Mouse (Mus musculus) cerebellum, adult 9-11 months (tissue): Measurements from ENCODE around the gene Commd4.
"Not testable (repeated sequence)": the region's sequence is repeated elsewhere in the genome, so short reads cannot be mapped to it uniquely, and the experiment has no call there.

Source experiments
- DNase-seq: peaks from one replicate; pipeline ENCODE4 v3.0.0; 2022

Gene Commd4

DNA sequence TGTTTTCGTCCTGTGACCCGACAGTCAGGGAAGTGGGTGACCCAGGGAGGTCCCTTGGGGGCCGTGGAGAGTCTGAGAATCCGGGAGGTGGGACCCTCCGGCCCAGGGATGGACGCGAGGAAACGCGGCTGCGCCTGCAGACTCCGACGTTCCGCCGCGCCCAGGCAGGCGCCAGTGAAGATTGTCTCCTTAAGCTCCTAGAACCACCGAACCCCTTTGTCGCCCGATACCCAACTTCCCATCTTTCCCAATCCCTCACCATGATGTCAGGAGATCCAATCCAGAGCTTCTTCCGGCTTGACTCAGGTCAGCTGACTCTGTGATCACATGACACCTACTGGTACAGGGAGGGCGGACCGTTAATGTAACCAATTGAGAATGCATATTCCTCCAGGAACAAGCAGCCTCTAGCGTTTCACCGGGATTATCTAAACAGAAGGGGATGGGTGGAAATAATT, at the start of gene Commd4:
Gene Commd4, minus strand, starts transcription at position 319 of the 458 bp plus-strand sequence.
- DNase-seq, result peak; percentile 95

DNA sequence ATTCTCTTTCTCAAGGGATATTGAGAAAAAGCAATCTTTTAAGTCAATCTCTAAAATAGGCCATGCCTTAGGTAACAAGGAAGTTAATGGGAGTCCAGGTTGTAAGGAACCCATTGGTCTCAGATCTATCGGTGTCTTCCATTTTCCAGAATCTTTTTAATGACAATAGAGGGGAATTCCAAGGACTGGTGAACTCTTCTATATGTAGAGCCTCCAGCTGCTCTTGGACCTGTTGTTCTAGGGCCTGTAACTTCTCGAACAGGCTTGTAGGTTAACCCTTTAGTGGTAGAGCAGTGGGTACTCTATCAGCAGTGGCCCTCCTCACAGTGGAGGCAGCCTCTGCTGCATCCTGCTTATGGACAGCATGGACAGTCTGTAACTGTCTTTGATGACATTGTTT, 48.8 kb upstream of the Commd4 start:
- no peak for DNase-seq

DNA sequence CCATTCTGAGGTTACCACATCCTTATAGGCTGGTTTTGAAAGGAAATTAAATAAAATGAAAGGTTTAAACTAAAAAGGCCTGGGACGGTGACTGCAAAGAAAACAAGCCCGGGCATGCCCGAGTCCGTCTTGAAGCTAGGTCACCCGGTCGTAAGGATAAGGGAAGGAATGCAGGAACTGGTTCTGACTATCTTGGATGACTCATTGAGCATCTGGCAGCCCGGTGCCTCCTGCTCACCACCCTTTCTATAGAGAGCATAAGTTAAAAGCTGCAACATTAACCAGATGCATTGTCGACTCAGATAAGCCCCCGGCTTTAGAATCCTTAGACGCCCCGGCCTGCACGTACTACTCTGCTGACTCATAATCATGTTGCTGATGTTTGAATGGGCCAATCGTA, 45.4 kb upstream of the Commd4 start:
- DNase-seq, result not testable (repeated sequence)

DNA sequence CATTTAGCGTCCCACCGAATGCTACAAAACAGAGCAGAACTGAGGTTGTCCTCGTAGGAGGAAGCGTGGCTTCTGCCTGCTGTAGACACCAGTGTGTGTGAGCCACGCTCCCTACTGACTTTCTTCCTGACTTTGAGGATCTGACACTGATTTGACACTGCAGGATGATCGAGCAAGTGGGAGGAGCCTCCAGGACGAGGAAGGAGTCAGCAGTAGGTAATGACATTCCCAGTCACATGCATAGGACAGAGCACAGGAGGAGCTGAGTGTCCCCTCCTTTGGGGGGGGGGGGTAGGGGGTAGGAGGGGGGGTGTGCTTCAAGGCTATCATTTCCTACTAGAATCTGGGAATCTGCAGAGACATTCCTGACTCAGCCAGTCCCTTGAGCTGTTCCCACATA, 44.9 kb upstream of the Commd4 start:
- no peak for DNase-seq

DNA sequence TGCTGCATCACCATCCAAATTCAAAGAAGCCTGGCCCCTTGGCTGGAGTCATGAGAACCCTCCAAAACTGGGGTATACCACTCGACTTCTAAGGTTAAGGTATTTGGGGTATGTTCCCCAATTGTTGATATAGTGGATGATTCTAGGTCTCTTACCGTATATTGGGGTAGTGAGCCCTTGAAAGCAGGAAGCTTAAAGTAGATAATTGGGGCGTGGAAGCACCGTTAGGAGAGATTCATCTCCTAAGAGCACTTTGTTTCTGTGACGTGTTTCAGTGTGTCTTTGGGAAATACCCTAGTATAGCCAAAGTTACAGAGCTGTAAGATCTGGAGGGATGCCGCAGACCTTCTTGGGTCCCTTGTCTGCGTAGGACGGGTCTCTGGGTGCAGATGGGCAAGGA, 39.3 kb upstream of the Commd4 start:
- DNase-seq, result no peak

DNA sequence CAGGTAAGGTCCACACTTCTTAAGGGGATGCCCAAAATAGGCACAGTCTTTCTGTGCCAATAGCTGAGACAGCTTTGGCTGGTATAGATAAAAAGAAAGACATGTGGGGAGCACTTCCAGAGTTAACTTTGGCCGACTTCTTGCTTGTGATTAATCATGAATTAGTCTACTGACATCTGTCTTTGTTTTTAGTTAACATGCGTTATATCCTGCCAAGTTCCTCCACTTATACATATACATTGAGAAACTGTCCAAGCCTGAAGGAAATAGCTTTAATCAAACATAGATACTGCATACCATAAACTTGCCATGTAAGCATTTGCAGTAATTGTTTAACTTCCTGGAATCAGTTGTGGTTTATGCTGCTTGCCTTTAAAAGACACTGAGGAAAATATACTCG, 38.6 kb upstream of the Commd4 start:
- DNase-seq, result no peak

- no peak for DNase-seq
These were observed 10.3 kb upstream of the Commd4 start for GRCm38 (mm10) chr9:57168411-57168810.

DNA sequence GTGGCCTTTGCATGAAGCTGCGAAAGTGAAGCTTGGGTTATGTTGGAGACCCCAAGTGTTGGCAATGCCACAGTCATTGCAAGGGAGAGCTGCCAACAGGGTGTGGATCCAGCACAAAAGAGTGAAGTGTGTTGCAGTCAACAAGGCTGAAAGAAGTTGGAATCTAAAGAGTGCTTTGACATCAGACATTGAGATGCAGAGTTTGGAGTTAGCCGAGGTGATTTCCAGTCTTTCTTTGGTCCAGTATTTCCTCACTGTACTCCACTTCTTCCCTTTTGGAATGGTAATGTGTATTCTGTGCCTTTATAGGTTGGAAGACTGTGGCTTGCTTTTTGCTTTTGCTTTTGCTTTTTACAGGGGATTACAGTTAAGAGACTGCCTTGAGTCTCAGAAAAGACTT, 8.0 kb upstream of the Commd4 start:
- DNase-seq, result no peak

- no peak for DNase-seq
These were observed 5.0 kb upstream of the Commd4 start for GRCm38 (mm10) chr9:57163137-57163536.

DNA sequence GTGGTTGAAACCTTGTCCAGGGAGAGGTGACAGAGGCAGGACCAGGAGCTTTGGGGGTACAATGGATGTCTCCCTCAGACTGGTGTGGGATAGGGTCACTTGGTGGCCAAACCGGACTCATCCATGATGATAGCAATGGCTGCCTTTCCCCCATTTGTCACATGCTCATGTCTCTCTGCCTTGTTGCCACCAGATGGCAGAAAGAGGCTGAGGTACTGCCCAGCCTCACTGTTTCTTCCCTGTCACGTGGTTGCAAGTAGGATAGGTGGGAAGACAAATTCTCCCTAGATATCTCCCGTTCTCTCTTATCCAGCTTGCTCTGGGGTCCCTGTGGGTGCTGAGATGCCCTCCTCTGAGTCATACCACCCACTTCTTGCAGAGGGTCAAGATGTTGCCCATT, 4.4 kb upstream of the Commd4 start:
- no peak for DNase-seq

DNA sequence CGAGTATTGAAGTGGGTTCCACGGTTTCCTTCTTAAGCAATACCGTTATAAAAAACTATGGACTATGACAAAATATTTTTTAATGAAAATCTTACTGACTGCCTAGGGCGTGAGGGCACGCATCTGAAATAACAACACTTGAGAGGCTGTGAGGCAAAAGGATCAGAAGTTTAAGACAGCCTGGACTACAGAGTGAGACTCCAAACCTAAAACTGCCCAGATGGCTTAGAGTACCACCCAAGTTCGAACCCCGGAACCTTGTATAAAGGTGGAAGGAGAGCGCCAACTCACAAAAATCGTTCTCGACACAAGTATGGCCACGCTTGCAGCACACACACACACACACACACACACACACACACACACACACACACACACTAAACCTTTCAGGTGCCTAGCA, 375 bp upstream of the Commd4 start:
- peak; percentile 35 for DNase-seq

DNA sequence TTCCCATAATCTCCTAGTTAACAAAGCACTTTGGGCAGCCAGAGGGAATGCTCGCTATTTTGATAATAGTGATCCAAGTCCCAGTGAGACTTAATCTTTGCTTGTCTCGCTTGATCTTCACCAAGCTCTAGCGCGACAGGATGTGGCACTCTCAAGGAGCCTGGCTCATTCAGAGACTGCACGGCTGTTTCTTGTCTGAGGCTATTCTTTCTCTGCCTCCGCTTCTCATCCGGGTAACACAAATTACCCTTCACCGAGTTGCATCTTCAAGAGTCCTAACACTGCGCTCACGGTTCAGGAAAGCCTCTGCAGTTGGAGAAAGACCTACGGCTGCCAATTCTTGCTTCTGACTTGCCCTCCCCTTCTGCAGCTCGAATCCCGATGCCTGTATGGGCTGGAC, 632 bp downstream of the Commd4 start:
- no peak for DNase-seq

DNA sequence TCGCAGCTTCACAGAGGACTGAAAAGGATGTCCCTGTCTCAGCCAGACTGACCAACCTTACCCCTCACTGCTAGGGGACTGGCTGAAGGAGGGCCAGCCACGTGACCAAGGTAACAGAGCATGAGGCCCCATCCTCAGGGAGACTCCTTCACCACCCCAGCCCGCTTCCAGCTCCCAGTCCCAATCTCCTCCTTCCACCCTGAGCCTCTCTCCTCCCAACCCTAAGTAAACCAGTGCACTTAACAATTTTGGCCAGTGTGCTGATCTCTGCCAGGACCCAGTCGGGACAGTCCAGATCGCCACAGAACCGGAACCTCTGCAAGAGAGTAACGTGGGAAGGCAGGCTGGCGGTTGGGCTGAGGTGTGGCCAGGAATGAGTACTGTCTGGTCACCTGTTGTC, 1.3 kb downstream of the Commd4 start:
- no peak for DNase-seq

- DNase-seq, result no peak
These were observed 1.7 kb downstream of the Commd4 start for GRCm38 (mm10) chr9:57156383-57156782.

DNA sequence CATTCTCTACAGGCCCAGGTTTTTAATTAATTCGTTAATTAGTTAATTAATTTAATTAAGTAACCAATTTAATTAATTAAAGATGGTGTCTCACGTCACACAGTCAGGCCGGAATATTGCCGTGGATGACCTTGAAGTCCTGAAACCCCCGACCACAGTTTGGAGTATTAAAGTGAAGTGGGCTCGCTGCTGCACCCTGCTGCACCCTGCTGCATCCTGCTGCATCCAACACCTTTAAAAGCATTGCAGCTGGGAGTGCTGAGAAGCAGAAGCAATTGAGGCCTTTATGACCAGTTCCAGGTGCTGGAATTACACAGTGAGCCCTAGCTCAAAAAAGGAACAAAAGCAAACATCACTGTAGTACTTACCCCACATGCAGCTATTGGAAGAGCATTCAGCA, 5.8 kb downstream of the Commd4 start:
- no peak for DNase-seq

- no peak for DNase-seq
These were observed 7.9 kb downstream of the Commd4 start for GRCm38 (mm10) chr9:57150192-57150591.

DNA sequence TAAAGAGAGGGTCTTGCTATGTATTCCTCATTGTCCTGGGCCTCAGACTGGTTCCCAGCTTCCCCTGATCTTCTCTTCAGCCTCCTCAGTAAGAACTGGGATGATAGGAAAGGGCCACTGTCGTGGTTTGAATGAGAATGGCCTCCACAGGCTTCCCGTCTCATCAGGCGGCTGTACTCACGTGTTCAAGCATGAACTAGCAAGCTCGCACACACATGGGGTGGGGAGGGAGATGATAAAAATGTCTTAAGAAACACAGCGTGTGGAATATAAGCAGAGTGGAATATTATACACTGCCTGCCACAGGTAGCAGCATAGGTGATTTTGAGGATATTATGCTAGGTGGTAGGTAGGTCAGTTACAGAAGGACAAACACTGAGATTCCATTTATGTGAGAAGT, 9.1 kb downstream of the Commd4 start:
- DNase-seq, result no peak

DNA sequence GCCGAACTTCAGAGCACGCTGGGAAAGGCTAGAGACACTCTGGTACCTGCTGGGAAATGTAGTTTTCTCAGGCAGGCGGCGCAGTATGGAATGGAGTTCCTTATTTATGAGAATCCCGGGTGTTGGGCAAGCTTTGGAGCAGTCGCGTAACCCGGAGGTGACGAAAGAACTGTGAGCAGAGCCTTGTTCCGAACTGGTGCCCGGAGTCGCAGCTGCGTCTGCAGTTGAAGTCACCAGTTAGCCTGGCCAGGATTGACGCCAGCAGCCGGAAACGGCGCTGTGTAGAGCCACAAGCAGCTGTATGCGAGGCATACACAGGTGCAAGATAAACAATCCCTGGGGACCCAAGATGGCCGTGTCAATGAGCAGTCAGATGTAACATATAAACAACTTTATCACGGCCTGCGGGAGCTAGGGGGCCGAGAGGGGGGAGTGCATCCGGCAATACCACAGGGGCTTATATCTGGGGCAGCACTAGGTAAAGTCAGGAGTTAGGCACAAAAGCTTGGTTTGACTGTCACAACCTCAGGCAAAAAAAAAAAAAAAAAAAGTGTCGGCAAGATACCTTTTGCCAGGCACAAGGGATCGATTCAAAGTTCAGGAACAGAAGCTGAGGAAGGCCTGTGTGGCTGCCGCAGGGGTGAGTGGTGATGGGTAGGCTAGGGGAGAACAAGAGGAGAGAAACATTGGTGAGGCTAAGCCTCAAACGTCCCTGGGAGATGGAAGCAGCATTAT, 9.8 kb downstream of the Commd4 start, which contains the start of gene Neil1:
Gene Neil1, minus strand, starts transcription at position 162 of the 735 bp plus-strand sequence.
- DNase-seq, result peak; percentile 94

- DNase-seq, result no peak
These were observed 10.7 kb downstream of the Commd4 start for GRCm38 (mm10) chr9:57147205-57148143.

GRCm38 (mm10) chr9:57146451-57147066, 11.6 kb downstream of the Commd4 start:
- no peak for DNase-seq

GRCm38 (mm10) chr9:57144830-57145229, 13.3 kb downstream of the Commd4 start:
- no peak for DNase-seq

- peak; percentile 13 for DNase-seq
These were observed 14.9 kb downstream of the Commd4 start for GRCm38 (mm10) chr9:57143212-57143611.
